Mouse (Mus musculus) frontal cortex, postnatal 25 days (tissue): ENCODE results near the gene Samd4.

Experiments used
- DNase-seq, 2 experiments: peaks; one replicate each; pipeline ENCODE4 v3.0.0; 2022; ENCODE audit warnings: low spot score in 2 of 2

The Samd4 gene

GRCm38 (mm10) chr14:46882431-46883067 lies at the start of gene Samd4:
Gene Samd4, plus strand, starts transcription at chr14:46882854.
- DNase-seq = peak in 1 of 2 experiments; percentile 15

- DNase-seq = no peak
These were observed 43.3 kb upstream of the Samd4 start for GRCm38 (mm10) chr14:46839326-46839725.

DNA sequence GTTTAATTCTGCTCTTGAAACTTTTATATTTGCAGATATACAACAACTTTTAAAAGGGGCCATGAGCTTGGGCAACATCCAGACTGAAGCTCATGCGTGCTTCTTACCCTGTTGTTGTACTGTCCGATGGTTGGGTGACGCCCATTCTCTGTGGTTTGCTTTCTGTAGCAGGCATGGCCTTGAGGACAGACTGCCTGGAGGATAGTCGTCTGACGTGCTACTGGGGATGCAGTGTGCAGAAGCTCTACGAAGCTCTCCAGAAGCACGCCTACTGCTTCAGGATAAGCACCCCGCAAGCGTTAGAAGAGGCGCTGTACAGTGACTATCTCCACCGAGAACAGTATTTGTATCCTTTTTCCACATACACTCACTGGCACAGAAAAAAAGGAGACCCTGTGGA lies 36.9 kb upstream of the Samd4 start:
- DNase-seq = no peak

DNA sequence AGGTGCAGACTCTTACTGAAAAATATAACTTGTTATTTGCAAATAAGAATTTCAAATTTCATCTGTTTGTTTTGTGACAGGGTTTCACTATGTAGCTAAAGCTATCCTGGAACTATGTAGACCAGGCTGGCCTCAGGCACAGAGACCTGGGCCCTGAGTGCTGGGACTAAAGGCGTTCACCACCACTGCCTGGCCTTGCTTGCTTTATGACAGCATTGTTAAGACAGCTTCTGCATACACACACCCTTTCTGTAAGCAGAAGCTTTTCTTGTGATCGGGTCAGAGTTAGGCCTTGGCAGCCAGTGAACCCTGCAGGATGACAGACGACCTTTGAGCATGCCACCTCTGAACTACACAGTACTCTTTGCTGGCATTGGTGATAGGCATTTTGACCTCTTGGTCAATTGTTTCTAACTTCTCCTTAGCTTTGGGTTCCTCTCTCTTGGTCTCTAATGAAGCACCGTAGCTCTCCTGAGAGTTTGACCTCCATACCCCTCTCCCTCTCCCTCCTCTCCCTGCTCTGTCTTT lies 34.5 kb upstream of the Samd4 start:
- DNase-seq = no peak

GRCm38 (mm10) chr14:46848736-46849135 lies 33.9 kb upstream of the Samd4 start:
- DNase-seq = no peak

DNA sequence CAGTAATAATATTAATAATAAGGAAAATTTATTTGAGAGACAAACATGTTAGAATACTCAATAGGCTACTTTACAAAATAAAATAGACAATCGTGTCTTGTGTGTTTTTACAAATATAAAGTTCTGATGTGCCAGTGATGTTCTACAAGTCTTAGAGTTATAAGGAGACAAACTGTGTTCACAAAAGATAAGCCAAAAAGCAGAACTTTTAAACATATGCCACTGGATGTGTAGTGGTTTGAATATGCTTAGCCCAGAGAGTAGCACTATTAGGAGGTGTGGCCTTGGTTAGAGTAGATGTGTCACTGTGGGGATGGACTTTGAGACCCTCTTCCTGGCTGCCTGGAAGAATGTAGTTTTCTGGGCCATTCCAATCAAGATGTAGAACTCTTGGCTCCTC lies 32.9 kb upstream of the Samd4 start:
- no peak for DNase-seq

- DNase-seq = no peak
These were observed 29.0 kb upstream of the Samd4 start for GRCm38 (mm10) chr14:46853677-46854076.

- DNase-seq = no peak
These were observed 19.7 kb upstream of the Samd4 start for GRCm38 (mm10) chr14:46862922-46863321.

DNA sequence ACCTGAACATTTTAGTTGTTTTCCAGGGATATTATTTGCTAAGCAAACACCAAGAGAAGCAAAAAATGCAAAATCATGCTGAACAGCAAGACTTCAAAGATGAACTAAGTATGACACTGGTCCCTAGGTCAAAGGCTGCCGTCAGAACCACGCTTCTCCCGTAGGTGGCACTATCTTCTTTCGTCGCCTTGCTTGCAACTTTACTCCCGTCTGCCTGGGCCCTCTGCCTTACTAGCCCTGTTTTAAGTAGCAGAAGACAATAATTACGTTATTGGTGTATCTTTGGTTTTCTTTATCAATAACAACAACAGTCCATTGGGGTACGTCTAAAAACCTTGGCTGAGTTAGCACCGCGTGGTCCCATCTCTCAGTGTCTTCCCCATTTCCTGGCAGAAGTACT lies 1.7 kb upstream of the Samd4 start:
- DNase-seq = peak in 1 of 2 experiments; percentile 12

- peak in 1 of 2 experiments; percentile 19 for DNase-seq
These were observed 848 bp upstream of the Samd4 start for GRCm38 (mm10) chr14:46881581-46882430.

DNA sequence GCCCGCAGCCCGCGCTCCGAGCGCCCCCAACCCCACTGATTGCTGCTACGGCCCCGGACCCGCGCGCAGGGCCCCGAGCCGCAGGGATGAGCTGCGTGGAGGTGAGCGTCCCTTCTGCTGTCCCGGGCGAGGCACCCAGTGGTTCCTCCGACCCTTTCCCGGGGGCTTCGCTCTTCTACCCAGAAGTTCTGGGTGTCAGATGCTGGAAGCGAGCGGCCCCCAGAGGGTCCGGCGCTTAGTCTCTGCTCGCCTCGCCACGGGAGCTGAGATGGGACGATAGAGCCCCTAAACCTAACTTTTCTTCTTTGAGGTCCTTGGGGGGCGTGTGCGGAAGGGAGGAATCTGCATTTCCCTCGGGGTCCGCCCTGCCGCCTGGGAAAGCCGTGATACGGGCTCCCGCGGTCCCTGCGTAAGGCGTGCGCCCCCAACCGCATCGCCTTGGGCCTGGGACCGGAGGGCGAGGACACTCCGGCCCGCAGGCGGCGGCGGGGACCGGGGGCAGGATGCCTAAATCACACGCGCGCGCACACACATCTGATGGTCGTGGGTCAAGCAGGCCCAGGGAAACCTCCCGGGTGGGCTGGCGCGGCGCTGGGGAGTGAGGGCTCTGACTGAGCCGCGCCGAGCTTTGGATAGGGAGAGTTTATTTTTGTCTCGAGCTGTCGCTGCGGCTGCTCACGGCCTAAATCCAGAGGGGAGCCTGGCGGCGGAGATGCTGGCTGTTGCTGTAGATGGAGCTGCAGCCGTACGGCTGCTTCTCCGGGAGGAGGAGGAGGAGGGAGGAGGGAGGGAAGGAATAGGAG lies 615 bp downstream of the Samd4 start:
- peak; percentile 35 to 39 for DNase-seq

- DNase-seq = peak; percentile 29 to 32
These were observed 1.3 kb downstream of the Samd4 start for GRCm38 (mm10) chr14:46883871-46884441.

DNA sequence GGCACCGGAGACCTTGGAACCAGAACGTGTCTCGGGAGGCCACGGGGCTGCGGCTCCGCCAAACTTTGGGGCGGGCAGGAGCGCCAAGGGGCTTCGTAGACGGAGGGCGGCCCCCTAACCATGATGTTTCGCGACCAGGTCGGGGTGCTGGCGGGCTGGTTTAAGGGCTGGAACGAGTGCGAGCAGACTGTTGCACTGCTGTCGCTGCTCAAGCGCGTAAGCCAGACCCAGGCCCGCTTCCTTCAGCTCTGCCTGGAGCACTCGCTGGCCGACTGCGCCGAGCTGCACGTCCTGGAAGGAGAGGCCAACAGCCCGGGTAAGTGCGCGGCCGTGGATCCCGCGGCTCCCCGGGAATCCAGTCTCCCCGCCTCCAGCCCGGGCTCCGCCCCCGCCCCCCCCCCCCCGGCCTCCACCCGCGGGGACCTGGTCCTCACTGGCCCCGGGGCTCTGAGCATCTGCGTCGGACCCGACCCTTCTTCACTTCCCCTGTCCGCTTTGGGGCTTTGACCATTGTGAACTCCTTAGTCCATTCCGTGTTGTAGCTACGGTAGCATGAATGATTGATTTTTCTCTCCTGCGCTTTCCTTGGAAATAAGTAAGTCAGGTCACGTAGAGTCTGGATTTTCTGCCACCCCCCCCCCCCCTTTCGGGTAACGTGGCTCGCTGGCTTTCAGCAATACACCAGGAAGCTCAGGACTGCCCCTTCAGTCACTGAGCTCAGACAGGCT lies 2.2 kb downstream of the Samd4 start:
- DNase-seq = peak; percentile 34 to 39

DNA sequence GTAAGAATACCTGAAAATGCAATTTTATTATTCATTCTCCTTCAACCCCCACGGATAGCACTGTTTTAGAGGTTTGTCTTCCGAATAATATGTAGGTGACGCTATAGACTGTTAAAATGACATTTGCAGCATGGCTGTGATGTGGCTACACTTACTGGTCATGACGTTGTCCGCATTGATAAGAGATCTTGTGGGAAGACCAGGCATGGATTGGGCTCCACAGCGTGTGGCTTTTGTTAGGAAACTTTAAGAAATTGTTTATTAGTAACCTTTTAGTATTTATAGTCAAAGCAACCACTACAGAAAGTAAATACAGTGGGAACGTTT lies 2.7 kb downstream of the Samd4 start:
- DNase-seq = no peak

DNA sequence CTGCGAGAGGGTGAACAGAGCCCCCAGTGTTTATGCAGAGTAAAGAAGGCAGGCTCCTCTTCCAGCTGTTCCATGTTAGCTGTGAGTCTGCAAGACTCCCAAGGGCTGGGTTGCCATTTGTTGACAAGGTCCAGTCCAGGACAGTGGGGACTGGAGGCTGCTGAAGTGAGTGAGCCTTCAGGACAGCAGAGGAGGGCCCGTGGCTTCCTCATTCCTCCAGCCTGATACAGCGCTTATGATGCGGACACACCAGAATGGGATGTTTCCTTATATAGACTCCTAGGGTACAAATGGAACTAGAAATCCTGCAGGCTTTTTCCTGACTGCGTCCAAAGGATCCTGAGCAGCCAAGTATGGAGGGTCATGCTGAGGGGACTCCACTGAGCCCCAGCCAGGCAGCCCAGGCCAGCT lies 3.2 kb downstream of the Samd4 start:
- no peak for DNase-seq

- DNase-seq = no peak
These were observed 6.4 kb downstream of the Samd4 start for GRCm38 (mm10) chr14:46889096-46889495.

GRCm38 (mm10) chr14:46893961-46894360 lies 11.3 kb downstream of the Samd4 start:
- no peak for DNase-seq

- no peak for DNase-seq
These were observed 15.3 kb downstream of the Samd4 start for GRCm38 (mm10) chr14:46897953-46898352.

DNA sequence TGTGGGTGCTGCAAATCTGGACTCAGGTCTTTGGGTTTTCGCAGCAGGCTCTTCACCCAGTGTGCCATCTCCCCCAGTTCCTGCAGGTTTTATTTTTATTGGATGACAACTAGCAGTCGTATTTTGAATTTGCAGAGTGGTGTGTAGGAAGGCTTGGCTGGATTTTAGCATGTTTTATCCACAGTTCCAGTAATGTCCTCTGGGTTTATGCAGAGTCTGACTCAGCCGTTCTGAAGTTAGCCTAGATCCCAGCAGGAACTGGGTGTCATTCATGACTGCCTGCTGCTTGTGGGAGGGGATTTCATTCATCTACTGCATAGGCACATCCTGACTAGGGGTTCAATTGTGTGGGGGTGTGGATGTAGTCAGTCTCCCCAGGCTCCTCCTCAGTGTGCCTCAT lies 16.0 kb downstream of the Samd4 start:
- no peak for DNase-seq

DNA sequence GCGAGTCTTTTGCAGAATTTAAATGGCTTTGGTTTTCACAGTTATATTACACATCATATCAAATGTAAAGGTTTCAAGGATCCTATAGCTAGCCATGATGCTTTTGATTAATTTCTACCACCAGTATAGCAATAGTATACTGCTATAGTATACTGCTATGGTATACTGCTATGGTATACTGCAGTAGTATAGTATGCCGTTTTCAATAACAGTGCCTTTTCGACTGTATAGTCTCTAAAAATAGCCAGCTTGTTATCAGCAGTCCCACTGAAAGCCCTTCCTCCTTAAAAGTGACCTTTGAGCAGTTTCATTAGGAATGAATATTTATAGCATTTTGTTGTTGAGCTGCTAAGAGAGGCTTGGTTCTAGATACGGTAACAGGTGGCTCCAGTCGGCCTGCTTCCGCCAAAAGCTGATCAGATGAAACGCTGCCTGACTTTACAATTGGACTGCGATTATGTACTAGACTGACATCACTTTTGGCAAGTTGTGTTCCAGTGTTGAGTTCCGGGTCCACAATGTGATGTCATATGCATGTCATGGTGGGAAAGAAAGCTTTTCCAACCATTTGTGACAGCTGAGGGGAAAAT lies 19.9 kb downstream of the Samd4 start:
- no peak for DNase-seq

GRCm38 (mm10) chr14:46904276-46904675 lies 21.6 kb downstream of the Samd4 start:
- DNase-seq = no peak
